Mouse (Mus musculus) small intestine, adult 2 months (tissue): ENCODE measurements around the gene Emilin1. TPM values are rescaled to one million over a fixed set of nuclear protein-coding genes. Genes with fewer than 3 reads are reported as not detected.

Experiments used
- H3K27ac ChIP-seq: fragments of 200-500 bp; 2 replicates; pipeline ENCODE4 v1.5.1; 2012; ENCODE audit warnings: low read depth, low read length, control low read depth, inconsistent platforms; ENCODE audit not compliant: insufficient read depth
- H3K27me3 ChIP-seq: fragments of 200-500 bp; 2 replicates; pipeline ENCODE4 v1.6.1; 2012; ENCODE audit warnings: mild to moderate bottlenecking, moderate library complexity, low read length, inconsistent platforms; ENCODE audit not compliant: control insufficient read depth, insufficient read depth
- H3K36me3 ChIP-seq: fragments of 200-500 bp; 2 replicates; pipeline ENCODE4 v1.6.1; 2012; ENCODE audit warnings: mild to moderate bottlenecking, low read length, control low read depth, inconsistent platforms; ENCODE audit not compliant: control insufficient read depth, insufficient read depth
- H3K4me1 ChIP-seq: fragments of 200-500 bp; 2 replicates; pipeline ENCODE4 v1.6.1; 2012; ENCODE audit warnings: low read length, inconsistent platforms, mixed read lengths; ENCODE audit not compliant: control insufficient read depth, insufficient read depth, insufficient read length
- H3K4me3 ChIP-seq: fragments of 200-500 bp; 2 replicates; pipeline ENCODE4 v1.5.1; 2012; ENCODE audit warnings: low read depth, mild to moderate bottlenecking, control low read depth, inconsistent platforms, low read length, moderate library complexity
- CTCF ChIP-seq: fragments of 200-500 bp; IDR thresholded peaks from 2 replicates; pipeline ENCODE4 v1.5.1; 2012; ENCODE audit warnings: low read depth, mild to moderate bottlenecking, control low read depth, inconsistent platforms, low read length, moderate library complexity, mixed read lengths; ENCODE audit not compliant: insufficient replicate concordance, insufficient read length; ENCODE audit errors: extremely low read depth
- POLR2A ChIP-seq: fragments of 200-500 bp; IDR thresholded peaks from 2 replicates; pipeline ENCODE4 v1.6.1; 2012; ENCODE audit warnings: low read depth, mild to moderate bottlenecking, control low read depth, inconsistent platforms, low read length, moderate library complexity
- WGBS: fragments of 180-500 bp; shearing (Covaris S2); methylation state at CpG from one replicate; pipeline ENCODE4 v1.1.7; 2018; 5-methylcytosine and 5-hydroxymethylcytosine counted together
- polyA plus RNA-seq: library from polyadenylated mRNA; depleted of rRNA; stranded (reverse); fragments of >200 nt; gene quantifications from 2 replicates; pipeline ENCODE4 v1.2.3, GENCODE M21; 2012

The Emilin1 gene
- polyA plus RNA-seq, 1 experiment, result 81.9 TPM

DNA sequence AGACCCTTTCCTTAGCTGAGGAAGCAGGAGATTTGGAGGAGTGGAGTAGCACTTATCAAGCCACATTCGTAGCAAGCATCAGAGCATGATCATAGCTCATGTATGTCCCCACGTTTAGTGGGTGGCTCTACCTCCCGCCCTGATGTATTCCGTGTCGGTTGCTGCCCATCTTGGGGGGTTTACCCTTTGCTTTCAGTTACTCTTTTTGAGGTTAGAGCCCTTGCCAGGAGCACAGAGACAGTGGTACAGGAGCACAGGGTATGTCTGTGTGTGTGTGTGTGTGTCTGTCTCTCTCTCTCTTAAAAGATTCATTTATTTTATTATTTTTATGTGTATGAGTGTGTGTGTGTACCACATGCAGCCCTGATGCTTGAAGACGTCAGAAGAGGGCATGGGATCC is 9.9 kb downstream of the Emilin1 start:
- Histone ChIP-seq H3K27ac (peak overlapping the region; percentile 31; the same call in 1 of the 2 replicates), H3K4me1 (peaks cover 42% of the 10 kb centered on the region), H3K4me3 (peak overlapping the region; percentile 62), H3K36me3 (peaks cover 4% of the 10 kb centered on the region), H3K27me3 (no peaks in the 10 kb centered on the region)
- TF ChIP-seq CTCF (no peak), POLR2A (no peak)
- 76% methylated on average over 6 of the region's 6 CpGs for WGBS

DNA sequence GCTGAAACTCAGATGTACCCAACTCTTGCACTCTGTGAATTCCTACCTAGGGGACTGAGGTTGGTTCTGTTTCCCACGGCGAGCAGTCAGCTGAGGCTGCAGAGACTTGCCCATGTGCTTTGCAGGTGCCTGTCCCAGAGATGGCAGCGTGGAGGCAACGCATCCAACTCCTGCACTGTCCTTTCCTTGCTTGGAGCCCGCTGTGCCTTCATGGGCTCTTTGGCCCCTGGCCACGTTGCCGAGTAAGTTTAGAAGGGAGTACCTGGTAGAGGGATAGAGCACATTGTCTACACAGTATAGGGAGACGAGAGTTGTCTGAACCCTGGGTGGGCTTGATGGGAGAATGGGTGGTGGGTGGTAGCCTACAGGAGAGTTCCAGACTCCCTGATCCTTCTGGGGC is 11.4 kb downstream of the Emilin1 start:
- peak overlapping the region; percentile 97 for H3K27ac ChIP-seq
- no peaks in the 10 kb centered on the region for H3K27me3 ChIP-seq
- 66% methylated on average over 8 of the region's 8 CpGs for WGBS
- peaks cover 43% of the 10 kb centered on the region for H3K4me1 ChIP-seq
- peak overlapping the region; percentile 6; the same call in 1 of the 2 replicates for H3K4me3 ChIP-seq
- TF ChIP-seq POLR2A (no peak), CTCF (no peak)
- peaks cover 9% of the 10 kb centered on the region for H3K36me3 ChIP-seq

DNA sequence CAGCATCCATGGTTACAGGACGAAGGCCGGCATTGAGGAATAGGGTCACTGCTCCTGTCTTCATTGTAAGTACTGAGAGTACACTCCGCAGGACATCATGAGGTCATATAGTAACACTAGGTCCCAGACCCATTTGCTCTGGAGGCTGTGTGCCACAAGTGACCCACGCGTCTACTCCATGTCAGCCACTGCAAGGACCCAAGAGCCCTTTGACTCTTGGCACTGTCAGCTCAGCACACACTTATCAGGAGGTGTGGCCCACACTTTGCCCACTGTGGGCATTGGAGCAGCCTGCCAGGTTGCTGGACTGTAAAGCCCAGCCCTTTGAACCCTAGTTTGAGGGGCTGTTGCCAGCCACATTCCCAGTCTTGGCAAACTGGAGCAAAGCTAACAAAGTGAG is 12.0 kb downstream of the Emilin1 start:
- peak overlapping the region; percentile 97 for H3K27ac ChIP-seq
- 47% methylated on average over 5 of the region's 5 CpGs for WGBS

DNA sequence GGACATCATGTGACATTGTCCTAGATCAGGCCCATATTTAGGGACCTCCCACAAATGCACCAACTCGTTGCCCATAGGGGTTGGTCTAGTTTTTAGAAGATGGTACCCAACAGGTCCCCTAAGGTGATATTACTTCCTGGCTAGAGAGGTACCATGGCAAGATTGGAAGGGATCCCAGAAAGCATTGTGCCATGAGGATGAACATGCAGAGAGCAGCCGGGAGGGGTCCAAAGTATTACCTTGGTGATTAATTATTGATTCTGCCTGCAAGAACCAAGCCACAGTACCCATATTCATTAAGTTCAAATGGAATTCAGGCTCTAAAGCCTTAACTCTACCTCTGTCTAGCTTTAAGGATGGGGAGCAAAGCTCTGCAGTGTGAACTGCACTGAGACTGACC is 12.9 kb downstream of the Emilin1 start:
- WGBS, result 21% methylated on average over 2 of the region's 2 CpGs

More for the DNA sequence above, 12.0 kb downstream of the Emilin1 start:
- TF ChIP-seq POLR2A (peak; percentile 55; the same call in 1 of the 2 replicates), CTCF (no peak)
- H3K4me1 ChIP-seq, result peaks cover 42% of the 10 kb centered on the region
- H3K36me3 ChIP-seq, result peaks cover 9% of the 10 kb centered on the region
- no peaks in the 10 kb centered on the region for H3K27me3 ChIP-seq
- no peak overlapping the region for H3K4me3 ChIP-seq

DNA sequence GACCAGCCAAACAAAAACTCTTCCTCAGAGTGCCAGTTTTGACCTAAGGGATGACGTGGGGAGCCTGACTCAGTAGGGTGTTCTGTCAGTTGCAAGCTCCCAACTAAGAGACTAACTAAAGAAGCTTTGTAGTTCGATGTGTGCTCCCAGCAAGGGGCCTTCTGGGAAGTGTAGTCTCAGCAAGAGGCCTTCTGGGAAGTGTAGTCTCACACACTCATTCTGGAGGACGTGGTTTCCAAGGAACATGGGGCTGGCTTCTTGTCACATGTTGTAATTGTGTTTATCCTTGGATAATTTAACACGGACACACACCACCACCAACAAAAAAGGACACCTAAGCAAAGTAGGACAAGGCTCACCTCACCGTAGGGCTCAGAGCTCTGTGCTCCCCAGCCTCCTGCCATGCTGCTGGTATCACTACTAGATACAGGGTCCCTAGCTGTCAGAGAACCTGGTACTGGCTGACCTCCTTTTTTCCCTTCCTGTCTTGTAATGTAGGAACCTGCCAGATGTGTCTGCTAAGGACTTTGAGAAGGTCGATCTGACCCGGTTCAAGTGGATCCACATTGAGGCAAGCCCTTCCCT is 14.8 kb downstream of the Emilin1 start:
- peak overlapping the region; percentile 62 for H3K27ac ChIP-seq
- no peaks in the 10 kb centered on the region for H3K27me3 ChIP-seq
- no peak overlapping the region for H3K4me3 ChIP-seq
- WGBS, result 40% methylated on average over 7 of the region's 7 CpGs
- no peak for TF ChIP-seq CTCF
- no peak for TF ChIP-seq POLR2A
- peaks cover 38% of the 10 kb centered on the region for H3K4me1 ChIP-seq
- peaks cover 20% of the 10 kb centered on the region for H3K36me3 ChIP-seq

More for the DNA sequence above, 12.9 kb downstream of the Emilin1 start:
- Histone ChIP-seq H3K27ac (peak overlapping the region; percentile 85), H3K4me1 (peaks cover 38% of the 10 kb centered on the region), H3K36me3 (peaks cover 13% of the 10 kb centered on the region), H3K27me3 (no peaks in the 10 kb centered on the region), H3K4me3 (no peak overlapping the region)
- TF ChIP-seq POLR2A, result no peak
- no peak for TF ChIP-seq CTCF

DNA sequence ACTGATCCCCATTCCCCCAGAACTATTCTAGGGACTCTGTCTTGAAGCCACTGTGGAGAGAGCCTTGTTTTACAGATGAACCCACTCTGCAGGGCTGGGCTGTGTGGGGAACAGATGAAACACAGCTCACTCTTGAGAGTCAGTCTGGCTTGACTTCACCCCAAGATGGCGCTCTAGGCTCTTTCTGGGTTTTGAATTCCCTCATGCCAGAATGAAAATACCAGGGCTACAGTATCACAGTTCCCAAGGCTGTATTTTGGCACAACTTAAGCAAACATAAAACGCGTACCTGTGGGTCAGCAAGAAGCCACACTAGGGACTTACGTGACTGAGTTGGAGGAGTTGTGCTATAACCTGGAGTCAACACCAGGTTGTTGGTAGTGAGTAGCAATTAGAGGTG is 16.9 kb downstream of the Emilin1 start:
- Histone ChIP-seq H3K27ac (no peak overlapping the region), H3K36me3 (peaks cover 32% of the 10 kb centered on the region), H3K4me3 (no peak overlapping the region), H3K4me1 (peaks cover 23% of the 10 kb centered on the region), H3K27me3 (no peaks in the 10 kb centered on the region)
- 23% methylated on average over 4 of the region's 4 CpGs for WGBS
- peak; percentile 49; the same call in 1 of the 2 replicates for TF ChIP-seq CTCF
- TF ChIP-seq POLR2A, result no peak

DNA sequence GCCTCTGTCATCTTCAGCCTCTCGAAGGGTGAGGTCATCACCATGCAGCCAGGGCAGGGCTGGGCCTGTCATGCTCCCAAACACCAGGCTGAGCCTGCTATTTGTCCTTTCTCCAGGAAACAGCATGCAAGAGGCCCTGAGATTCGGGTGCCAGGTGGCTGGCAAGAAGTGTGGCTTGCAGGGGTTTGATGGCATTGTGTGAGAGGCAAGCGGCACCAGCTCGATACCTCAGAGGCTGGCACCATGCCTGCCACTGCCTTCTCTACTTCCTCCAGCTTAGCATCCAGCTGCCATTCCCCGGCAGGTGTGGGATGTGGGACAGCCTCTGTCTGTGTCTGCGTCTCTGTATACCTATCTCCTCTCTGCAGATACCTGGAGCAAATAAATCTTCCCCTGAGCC is 17.6 kb downstream of the Emilin1 start:
- Histone ChIP-seq H3K36me3 (peaks cover 32% of the 10 kb centered on the region), H3K4me3 (no peak overlapping the region), H3K27me3 (no peaks in the 10 kb centered on the region), H3K27ac (no peak overlapping the region), H3K4me1 (peaks cover 21% of the 10 kb centered on the region)
- TF ChIP-seq POLR2A (no peak), CTCF (no peak)
- WGBS, result 36% methylated on average over 6 of the region's 6 CpGs
